Mouse (Mus musculus) forebrain, postnatal 0 days (tissue): Measurements from ENCODE around the gene Zfp965. TPM values are rescaled to one million over a fixed set of nuclear protein-coding genes. Genes with fewer than 3 reads are reported as not detected.
"Not testable (repeated sequence)": the region's sequence is repeated elsewhere in the genome, so short reads cannot be mapped to it uniquely, and the experiment has no call there.

Experiments
- ATAC-seq: fragments of 200-750 bp; cut with Nextera tagmentation; 2 replicates; pipeline ENCODE4 v1.8.0; 2017; ENCODE audit warnings: mild to moderate bottlenecking, moderate library complexity
- DNase-seq: peaks from one replicate; pipeline ENCODE4 v3.0.0-alpha.2; 2015
- H3K27ac ChIP-seq: fragments of 300-500 bp; sonication (generic); 2 replicates; pipeline ENCODE4 v1.5.1; 2014; ENCODE audit warnings: low read depth, mild to moderate bottlenecking, antibody characterized with exemption, low read length, moderate library complexity, mixed read lengths
- H3K27me3 ChIP-seq: fragments of 300-500 bp; sonication (generic); 2 replicates; pipeline ENCODE4 v1.6.1; 2014; ENCODE audit warnings: mild to moderate bottlenecking, low read length, mixed read lengths; ENCODE audit not compliant: insufficient read depth
- H3K36me3 ChIP-seq: fragments of 300-500 bp; sonication (generic); 2 replicates; pipeline ENCODE4 v1.6.1; 2014; ENCODE audit warnings: mild to moderate bottlenecking, moderate library complexity; ENCODE audit not compliant: insufficient read depth
- H3K4me1 ChIP-seq: fragments of 300-500 bp; sonication (generic); 2 replicates; pipeline ENCODE4 v1.6.1; 2014; ENCODE audit warnings: antibody characterized with exemption; ENCODE audit not compliant: insufficient read depth
- H3K4me2 ChIP-seq: fragments of 300-500 bp; sonication (generic); 2 replicates; pipeline ENCODE4 v1.6.1; 2014; ENCODE audit warnings: low read depth, mild to moderate bottlenecking, moderate library complexity
- H3K4me3 ChIP-seq: fragments of 300-500 bp; sonication (generic); 2 replicates; pipeline ENCODE4 v1.5.1; 2014; ENCODE audit warnings: low read depth, low read length, mixed read lengths
- H3K9ac ChIP-seq: fragments of 300-500 bp; sonication (generic); 2 replicates; pipeline ENCODE4 v1.6.1; 2014; ENCODE audit warnings: mild to moderate bottlenecking
- H3K9me3 ChIP-seq: fragments of 300-500 bp; sonication (generic); 2 replicates; pipeline ENCODE4 v1.6.1; 2016; ENCODE audit warnings: low read length
- WGBS: fragments of 180-500 bp; shearing (Covaris S2); extraction: QIAGEN DNeasy Blood & Tissue Kit; methylation state at CpG from one replicate; pipeline ENCODE4 v1.1.7; 2014; 5-methylcytosine and 5-hydroxymethylcytosine counted together
- polyA plus RNA-seq: library from polyadenylated mRNA; unstranded; fragments of >200 nt; fragmentation: Nextera tagmentation; extraction: Ambion mirVana; gene quantifications from 2 replicates; pipeline ENCODE4 v1.2.1, GENCODE M21; 2015
- total RNA-seq: library from RNA; depleted of rRNA; stranded (reverse); fragments of >200 nt; gene quantifications from 2 replicates; pipeline ENCODE4 v1.2.3, GENCODE M21; 2014; rRNA removed

Gene Zfp965
- total RNA-seq (5.8 and 17.1 TPM in 2 replicates), polyA plus RNA-seq (8.7 and 9.8 TPM in 2 replicates)

GRCm38 (mm10) chr2:175469685-175470084, at the start of gene Zfp965:
Zfp965 (plus strand) TSS chr2:175469985.
- not testable (repeated sequence) for H3K4me2 ChIP-seq, DNase-seq, ATAC-seq, H3K27ac ChIP-seq, H3K4me1 ChIP-seq, H3K4me3 ChIP-seq, H3K27me3 ChIP-seq, H3K9ac ChIP-seq, H3K9me3 ChIP-seq, H3K36me3 ChIP-seq
- WGBS, result no CpG with 5 or more reads among the region's 6 CpGs

GRCm38 (mm10) chr2:175435707-175436106, 34.1 kb upstream of the Zfp965 start, which contains the start of gene Gm4724:
Gm4724 (minus strand) TSS chr2:175435807.
- not testable (repeated sequence) for H3K9me3 ChIP-seq, H3K4me3 ChIP-seq, H3K36me3 ChIP-seq, DNase-seq, H3K4me1 ChIP-seq, ATAC-seq, H3K4me2 ChIP-seq, H3K9ac ChIP-seq, H3K27ac ChIP-seq, H3K27me3 ChIP-seq
- no CpG with 5 or more reads among the region's 4 CpGs for WGBS

Other genes with a start within 250 kb of the Zfp965 start
- not detected in 2 replicates for gene Gm14440, start 194.9 kb upstream of the Zfp965 start, total RNA-seq
- gene Gm14440, start 194.9 kb upstream of the Zfp965 start, polyA plus RNA-seq, result not detected in 2 replicates
- 14.5 and 18.9 TPM in 2 replicates for gene Gm4631, start 131.8 kb upstream of the Zfp965 start, total RNA-seq
- gene Gm4631, start 131.8 kb upstream of the Zfp965 start, polyA plus RNA-seq, result 4.7 and 7.8 TPM in 2 replicates
- gene Zfp968, start 97.5 kb upstream of the Zfp965 start, total RNA-seq, result 5.9 and 6.6 TPM in 2 replicates
- gene Zfp968, start 97.5 kb upstream of the Zfp965 start, polyA plus RNA-seq, result 3.8 and 5.7 TPM in 2 replicates
- 7.1 and 10.7 TPM in 2 replicates for gene Gm4724, start 34.2 kb upstream of the Zfp965 start, total RNA-seq
- 30.1 and 32.0 TPM in 2 replicates for gene Gm4724, start 34.2 kb upstream of the Zfp965 start, polyA plus RNA-seq
- gene Gm11007, start 174.0 kb downstream of the Zfp965 start, total RNA-seq, result not detected in 2 replicates
- not detected in 2 replicates for gene Gm11007, start 174.0 kb downstream of the Zfp965 start, polyA plus RNA-seq
- not detected in 2 replicates for gene Zfp969, start 233.7 kb downstream of the Zfp965 start, total RNA-seq
- gene Zfp969, start 233.7 kb downstream of the Zfp965 start, polyA plus RNA-seq, result 16.8 and 24.0 TPM in 2 replicates